Mouse (Mus musculus) bone marrow macrophage, adult 2 months (primary cell): ENCODE data around the gene Edc4.

Experiments
- CTCF ChIP-seq: IDR thresholded peaks from 2 replicates; pipeline ENCODE4 v1.5.1; 2012; ENCODE audit warnings: low read depth, mild to moderate bottlenecking, low read length, moderate library complexity
- POLR2A ChIP-seq: IDR thresholded peaks from 2 replicates; pipeline ENCODE4 v1.6.1; 2012; ENCODE audit warnings: mild to moderate bottlenecking, low read depth, low read length, borderline replicate concordance

DNA sequence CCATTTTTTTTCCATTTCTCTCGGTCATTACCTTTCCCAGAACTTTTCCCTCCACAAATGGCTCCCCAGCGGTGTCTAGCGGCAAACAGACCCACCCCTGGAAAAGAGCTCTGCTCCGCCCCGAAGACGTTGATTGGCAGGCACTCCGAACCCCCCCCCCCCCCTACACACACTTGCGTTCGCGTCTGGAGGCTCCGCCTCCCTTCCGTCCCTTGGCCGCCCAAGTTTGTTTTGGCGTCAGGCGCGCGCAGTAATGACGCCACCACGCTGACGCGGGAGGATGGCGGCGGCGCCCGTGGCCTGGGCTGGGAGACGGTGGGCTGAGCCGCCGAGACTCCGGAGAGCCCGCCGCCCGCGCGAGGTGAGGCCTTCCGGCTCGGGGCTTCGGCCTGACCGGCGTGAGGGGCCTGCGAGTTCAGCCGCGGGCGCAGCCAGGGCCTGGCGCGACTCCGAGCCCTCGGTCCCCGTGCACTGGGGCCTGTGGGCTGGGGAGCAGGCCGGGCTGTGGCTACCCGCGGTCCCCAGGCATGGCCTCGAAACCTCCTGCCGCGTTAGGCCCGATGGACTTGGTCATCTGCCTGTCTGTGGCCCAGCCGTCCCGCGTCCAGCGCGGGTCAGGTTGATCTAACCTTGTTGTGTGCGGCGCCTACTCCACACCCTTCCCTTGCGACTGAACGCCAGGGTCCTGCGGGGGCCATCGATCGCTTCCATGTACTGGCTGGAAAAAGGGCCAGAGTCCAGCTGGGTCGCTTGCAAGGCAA, 19.7 kb downstream of the Edc4 start, which contains the start of gene Pskh1:
- no peak for TF ChIP-seq CTCF
- no peak for TF ChIP-seq POLR2A
